Mouse (Mus musculus): ENCODE results near the gene Arhgap1.
A peak's percentile ranks its signal among the peaks of the same experiment; 100 is the strongest.
"Not testable (repeated sequence)": the region's sequence is repeated elsewhere in the genome, so short reads cannot be mapped to it uniquely, and the experiment has no call there.

Arhgap1 gene

GRCm38 (mm10) chr2:91649553-91650359 lies at the start of gene Arhgap1, which contains the start of gene Zfp408:
Arhgap1 (plus strand) TSS chr2:91649860.
Zfp408 (minus strand) TSS chr2:91649791.
- DNase-seq (ENCODE audit: low read depth, low spot score), result peak; percentile 98

GRCm38 (mm10) chr2:91600475-91600874 lies 49.2 kb upstream of the Arhgap1 start:
- DNase-seq (ENCODE audit: low read depth, low spot score), result no peak

GRCm38 (mm10) chr2:91602389-91602788 lies 47.3 kb upstream of the Arhgap1 start:
- peak; percentile 45 for DNase-seq (ENCODE audit: low read depth, low spot score)

GRCm38 (mm10) chr2:91609370-91609769 lies 40.3 kb upstream of the Arhgap1 start:
- DNase-seq (ENCODE audit: low read depth, low spot score), result not testable (repeated sequence)

GRCm38 (mm10) chr2:91622356-91622755 lies 27.3 kb upstream of the Arhgap1 start:
- DNase-seq (ENCODE audit: low read depth, low spot score), result no peak

GRCm38 (mm10) chr2:91623366-91623765 lies 26.3 kb upstream of the Arhgap1 start:
- not testable (repeated sequence) for DNase-seq (ENCODE audit: low read depth, low spot score)

GRCm38 (mm10) chr2:91627486-91627885 lies 22.2 kb upstream of the Arhgap1 start:
- no peak for DNase-seq (ENCODE audit: low read depth, low spot score)

- DNase-seq (ENCODE audit: low read depth, low spot score), result no peak
Measured at GRCm38 (mm10) chr2:91628171-91628570, 21.5 kb upstream of the Arhgap1 start.

GRCm38 (mm10) chr2:91629682-91630081 lies 20.0 kb upstream of the Arhgap1 start:
- no peak for DNase-seq (ENCODE audit: low read depth, low spot score)

- no peak for DNase-seq (ENCODE audit: low read depth, low spot score)
Measured at GRCm38 (mm10) chr2:91630384-91630783, 19.3 kb upstream of the Arhgap1 start.

- DNase-seq (ENCODE audit: low read depth, low spot score), result no peak
Measured at GRCm38 (mm10) chr2:91631826-91632225, 17.8 kb upstream of the Arhgap1 start.

GRCm38 (mm10) chr2:91632316-91632715 lies 17.3 kb upstream of the Arhgap1 start:
- DNase-seq (ENCODE audit: low read depth, low spot score), result no peak

GRCm38 (mm10) chr2:91633334-91633977 lies 16.2 kb upstream of the Arhgap1 start:
- no peak for DNase-seq (ENCODE audit: low read depth, low spot score)

- DNase-seq (ENCODE audit: low read depth, low spot score), result no peak
Measured at GRCm38 (mm10) chr2:91634841-91635240, 14.8 kb upstream of the Arhgap1 start.

- no peak for DNase-seq (ENCODE audit: low read depth, low spot score)
Measured at GRCm38 (mm10) chr2:91635486-91635885, 14.2 kb upstream of the Arhgap1 start.

GRCm38 (mm10) chr2:91636229-91636628 lies 13.4 kb upstream of the Arhgap1 start, which contains the start of gene F2:
F2 (minus strand) TSS chr2:91636414.
- DNase-seq (ENCODE audit: low read depth, low spot score), result no peak

- DNase-seq (ENCODE audit: low read depth, low spot score), result no peak
Measured at GRCm38 (mm10) chr2:91636727-91637338, 12.8 kb upstream of the Arhgap1 start.

- DNase-seq (ENCODE audit: low read depth, low spot score), result peak; percentile 40
Measured at GRCm38 (mm10) chr2:91638931-91639330, 10.7 kb upstream of the Arhgap1 start.

GRCm38 (mm10) chr2:91642825-91643415 lies 6.7 kb upstream of the Arhgap1 start:
- DNase-seq (ENCODE audit: low read depth, low spot score), result no peak

GRCm38 (mm10) chr2:91644021-91644420 lies 5.6 kb upstream of the Arhgap1 start:
- peak; percentile 71 for DNase-seq (ENCODE audit: low read depth, low spot score)

- no peak for DNase-seq (ENCODE audit: low read depth, low spot score)
Measured at GRCm38 (mm10) chr2:91645354-91645753, 4.3 kb upstream of the Arhgap1 start.

GRCm38 (mm10) chr2:91645811-91646210 lies 3.8 kb upstream of the Arhgap1 start:
- DNase-seq (ENCODE audit: low read depth, low spot score), result peak; percentile 52

All from CD4-positive helper T cell, adult 2 months (primary cell).